Comparison of ENCODE assay signal across 9 mouse cellular contexts in the genomic region with DNA sequence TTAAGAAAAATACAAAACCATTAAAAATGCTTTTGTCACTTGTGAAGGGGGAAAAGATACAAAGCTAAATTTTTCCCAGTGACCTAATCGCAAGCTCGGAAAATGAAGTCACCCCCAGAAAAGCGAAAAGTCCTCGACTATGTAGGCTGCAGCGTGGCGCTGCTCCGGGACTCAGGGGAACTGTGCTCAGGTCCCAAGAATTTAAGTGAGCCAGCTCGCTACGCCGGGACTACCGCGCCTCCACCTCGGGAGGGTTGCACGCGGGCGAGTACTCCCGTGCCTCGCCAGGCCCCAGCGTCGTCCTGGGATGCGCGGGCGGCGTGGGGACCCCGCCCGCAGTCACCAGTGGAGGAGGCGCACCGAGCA. TPM values are rescaled to one million over a fixed set of nuclear protein-coding genes. Genes with fewer than 3 reads are reported as not detected.
DNase-seq lines count a peak whose midpoint lies in the region; ATAC-seq and TF ChIP-seq lines count a peak whose summit lies in the region.
"Had no signal": no experiment of that assay in that cellular context is flagged by ENCODE, and none has a peak within 500 bp of the region (broad histone marks: within the 10 kb centered on the region; RNA-seq: fewer than 3 reads in every experiment).

No protein-coding gene starts in this region.

- TF ChIP-seq CTCF in bone marrow macrophage, adult 2 months (IDR thresholded peaks at IDR 0.05; ENCODE audit: low read depth, low read length) = no peak

- H3K4me2 ChIP-seq in heart, embryonic 16.5 days (ENCODE audit: low read depth, low read length) = peak overlapping the region; percentile 95
- H3K4me2 ChIP-seq in hindbrain, embryonic 12.5 days (replicated peaks) = peak overlapping the region; percentile 79
- peak overlapping the region; percentile 86 for H3K4me2 ChIP-seq in midbrain, embryonic 11.5 days

- H3K27ac ChIP-seq in heart, embryonic 16.5 days (ENCODE audit: low read length) = no peak overlapping the region
- no peak overlapping the region for H3K27ac ChIP-seq in bone marrow macrophage, adult 2 months (ENCODE audit: insufficient read depth, low read depth, low read length)
- no peak overlapping the region for H3K27ac ChIP-seq in hindbrain, embryonic 12.5 days
- H3K27ac ChIP-seq in midbrain, embryonic 11.5 days (ENCODE audit: low read depth, low read length) = no peak overlapping the region

- intact Hi-C loops in heart, postnatal 36 days (cut with DNase I) = no loop called here

- no peaks in the 10 kb centered on the region for H3K9me3 ChIP-seq in heart, embryonic 16.5 days (replicated peaks; ENCODE audit: control insufficient read depth, low read length)
- no peaks in the 10 kb centered on the region for H3K9me3 ChIP-seq in hindbrain, embryonic 12.5 days (replicated peaks)
- H3K9me3 ChIP-seq in midbrain, embryonic 11.5 days (ENCODE audit: control insufficient read depth, low read length) = no peaks in the 10 kb centered on the region

- no peaks in the 10 kb centered on the region for H3K4me1 ChIP-seq in heart, embryonic 16.5 days (ENCODE audit: control insufficient read depth, insufficient read depth, low read length)
- no peaks in the 10 kb centered on the region for H3K4me1 ChIP-seq in bone marrow macrophage, adult 2 months (ENCODE audit: control insufficient read depth, insufficient read depth, low read length)
- peaks cover 19% of the 10 kb centered on the region for H3K4me1 ChIP-seq in hindbrain, embryonic 12.5 days
- H3K4me1 ChIP-seq in midbrain, embryonic 11.5 days (ENCODE audit: control insufficient read depth, insufficient read depth, low read length) = peaks cover 3% of the 10 kb centered on the region; the same call in 1 of the 2 replicates

- 1% methylated on average over 28 of the region's 28 CpGs for WGBS in heart, embryonic 16.5 days
- WGBS in hindbrain, embryonic 12.5 days = 2% methylated on average over 27 of the region's 28 CpGs
- 2% methylated on average over 28 of the region's 28 CpGs for WGBS in midbrain, embryonic 11.5 days

- H3K4me3 ChIP-seq in heart, embryonic 16.5 days (ENCODE audit: low read length) = peak overlapping the region; percentile 59
- H3K4me3 ChIP-seq in bone marrow macrophage, adult 2 months (ENCODE audit: insufficient read depth, low read length) = peak overlapping the region; percentile 62
- H3K4me3 ChIP-seq in hindbrain, embryonic 12.5 days = peak overlapping the region; percentile 42
- peak overlapping the region; percentile 41 for H3K4me3 ChIP-seq in midbrain, embryonic 11.5 days (ENCODE audit: low read depth, low read length)

- no peak for DNase-seq in heart, postnatal 36 days
- DNase-seq in midbrain, embryonic 11.5 days (ENCODE audit: low spot score, missing footprints) = no peak
- no peak for DNase-seq in urinary bladder, postnatal 25 days (ENCODE audit: low spot score)
- DNase-seq in adrenal gland, postnatal 25 days = no peak
- no peak for DNase-seq in gastrocnemius, postnatal 10 days

- no peak for TF ChIP-seq POLR2A in bone marrow macrophage, adult 2 months (IDR thresholded peaks at IDR 0.05; ENCODE audit: borderline replicate concordance, low read depth, low read length)

- H3K36me3 ChIP-seq in heart, embryonic 16.5 days (ENCODE audit: control insufficient read depth, insufficient read depth) = peaks cover 6% of the 10 kb centered on the region; the same call in 1 of the 2 replicates
- peaks cover 29% of the 10 kb centered on the region for H3K36me3 ChIP-seq in hindbrain, embryonic 12.5 days
- no peaks in the 10 kb centered on the region for H3K36me3 ChIP-seq in midbrain, embryonic 11.5 days (ENCODE audit: control insufficient read depth, insufficient read depth, low read length)

- H3K27me3 ChIP-seq in heart, embryonic 16.5 days (ENCODE audit: control insufficient read depth, insufficient read depth, low read length) = no peaks in the 10 kb centered on the region
- H3K27me3 ChIP-seq in hindbrain, embryonic 12.5 days = peaks cover 26% of the 10 kb centered on the region
- H3K27me3 ChIP-seq in midbrain, embryonic 11.5 days (ENCODE audit: control insufficient read depth, insufficient read depth, low read length) = no peaks in the 10 kb centered on the region

- ATAC-seq in heart, embryonic 16.5 days (replicated peaks; ENCODE audit: extremely low read depth, insufficient read depth, low FRiP score) = no peak; the same call in 1 of the 2 replicates
- ATAC-seq in hindbrain, embryonic 12.5 days (ENCODE audit: low FRiP score) = peak; percentile 39
- ATAC-seq in midbrain, embryonic 11.5 days (ENCODE audit: low FRiP score) = peak; percentile 57

- peak overlapping the region; percentile 75 for H3K9ac ChIP-seq in heart, embryonic 16.5 days (ENCODE audit: low read length)
- H3K9ac ChIP-seq in hindbrain, embryonic 12.5 days = peak overlapping the region; percentile 44
- H3K9ac ChIP-seq in midbrain, embryonic 11.5 days (ENCODE audit: low read length) = peak overlapping the region; percentile 68

RNA-seq across cellular contexts. Expression of a gene that starts 18.3 kb away (rescaled TPM):
- polyA plus RNA-seq in heart, embryonic 16.5 days (2015; fragmentation: Nextera tagmentation; extraction: Ambion mirVana) = 0.20 TPM in 1 of 2 replicates, not detected in the other
- total RNA-seq in heart, postnatal 36 days (2021) = not detected
- not detected in 2 replicates for polyA plus RNA-seq in bone marrow macrophage, adult 2 months (2012; ENCODE audit: insufficient read depth, insufficient read length, missing spikeins)
- polyA plus RNA-seq in hindbrain, embryonic 12.5 days (2016; fragmentation: Nextera tagmentation; extraction: Ambion mirVana) = not detected in 2 replicates
- not detected in 2 replicates for polyA plus RNA-seq in midbrain, embryonic 11.5 days (2014; fragmentation: Nextera tagmentation; extraction: Ambion mirVana)
- not detected in 2 replicates for total RNA-seq in adrenal gland, postnatal 25 days (2021)
- not detected for total RNA-seq in gastrocnemius, postnatal 10 days (2021)
- total RNA-seq: neutrophil, adult 5-6 weeks had no signal

RNA-seq across cellular contexts. Expression of a gene that starts 19.8 kb away (rescaled TPM):
- polyA plus RNA-seq in heart, embryonic 16.5 days (2015; fragmentation: Nextera tagmentation; extraction: Ambion mirVana) = 0.29 and 1.1 TPM in 2 replicates
- not detected for total RNA-seq in heart, postnatal 36 days (2021)
- not detected in 2 replicates for polyA plus RNA-seq in bone marrow macrophage, adult 2 months (2012; ENCODE audit: insufficient read depth, insufficient read length, missing spikeins)
- polyA plus RNA-seq in hindbrain, embryonic 12.5 days (2016; fragmentation: Nextera tagmentation; extraction: Ambion mirVana) = 2.1 and 3.2 TPM in 2 replicates
- polyA plus RNA-seq in midbrain, embryonic 11.5 days (2014; fragmentation: Nextera tagmentation; extraction: Ambion mirVana) = 0.88 and 0.92 TPM in 2 replicates
- 0.55 TPM in 1 of 2 replicates, not detected in the other for total RNA-seq in adrenal gland, postnatal 25 days (2021)
- total RNA-seq in gastrocnemius, postnatal 10 days (2021) = not detected
- total RNA-seq: neutrophil, adult 5-6 weeks had no signal
